ENCODE assay signal across 22 mouse cellular contexts in the genomic region with DNA sequence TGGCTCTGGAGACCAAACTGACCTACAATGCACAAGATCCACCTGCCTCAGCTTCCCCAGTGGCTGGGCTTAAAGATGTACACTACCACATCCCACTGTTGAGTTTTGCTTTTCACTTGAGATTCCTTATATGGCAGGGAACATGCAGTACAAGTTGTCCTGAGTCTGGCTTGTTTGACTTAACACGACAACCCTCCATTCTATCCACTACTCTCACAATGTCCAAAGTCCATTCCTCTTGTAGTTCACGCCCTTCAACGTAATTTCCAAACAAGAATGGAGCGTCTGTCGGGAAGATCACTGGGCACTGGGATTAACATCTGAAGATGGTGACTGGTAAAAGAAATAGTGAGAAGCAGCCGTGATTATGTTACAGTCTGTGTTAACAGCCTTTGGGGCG.
"Had no signal": no experiment of that assay in that cellular context is flagged by ENCODE, and none has a peak within 500 bp of the region (broad histone marks: within the 10 kb centered on the region; RNA-seq: fewer than 3 reads in every experiment).

No protein-coding gene starts in this region.

- H3K9ac ChIP-seq: limb, embryonic 13.5 days; liver, embryonic 13.5 days; lung, embryonic 15.5 days; neural tube, embryonic 13.5 days; stomach, embryonic 15.5 days had no signal

- DNase-seq: kidney, adult 2 months; kidney, postnatal 25 days; layer of hippocampus, adult 9-11 months; liver, embryonic 13.5 days; lung, postnatal 10 days; lung, postnatal 36 days; midbrain, embryonic 14.5 days; retina, postnatal 1 day; right cerebral cortex, postnatal 4 days; spleen, adult 18-20 months; thymus, adult 2 months; thymus, postnatal 14 days; thymus, postnatal 4 days had no signal

- H3K4me1 ChIP-seq: neural tube, embryonic 13.5 days; stomach, embryonic 15.5 days had no signal

- H3K36me3 ChIP-seq: limb, embryonic 10.5 days; limb, embryonic 13.5 days; lung, embryonic 15.5 days; neural tube, embryonic 13.5 days; stomach, embryonic 15.5 days had no signal

- H3K27ac ChIP-seq: kidney, postnatal 0 days; layer of hippocampus, adult 2 months; limb, embryonic 10.5 days; limb, embryonic 13.5 days; liver, embryonic 13.5 days; lung, embryonic 15.5 days; neural tube, embryonic 13.5 days; stomach, embryonic 15.5 days had no signal

- H3K9me3 ChIP-seq: limb, embryonic 10.5 days; limb, embryonic 13.5 days; liver, embryonic 13.5 days; lung, embryonic 15.5 days; neural tube, embryonic 13.5 days; stomach, embryonic 15.5 days had no signal

- H3K27me3 ChIP-seq: limb, embryonic 13.5 days; liver, embryonic 13.5 days; lung, embryonic 15.5 days; neural tube, embryonic 13.5 days; stomach, embryonic 15.5 days had no signal

- H3K4me3 ChIP-seq: layer of hippocampus, adult 2 months; limb, embryonic 10.5 days; limb, embryonic 13.5 days; liver, embryonic 13.5 days; lung, embryonic 15.5 days; myocyte; neural tube, embryonic 13.5 days; stomach, embryonic 15.5 days had no signal

- H3K4me2 ChIP-seq: limb, embryonic 13.5 days; liver, embryonic 13.5 days; lung, embryonic 15.5 days; midbrain, embryonic 11.5 days; neural tube, embryonic 13.5 days; stomach, embryonic 15.5 days had no signal
